Mouse (Mus musculus) CD4-positive, CD25-positive, alpha-beta regulatory T cell, adult 9 weeks (primary cell): ENCODE results near the gene Calr4. TPM values are rescaled to one million over a fixed set of nuclear protein-coding genes. Genes with fewer than 3 reads are reported as not detected.

Experiments
- polyA plus RNA-seq: library from polyadenylated mRNA; unstranded; fragments of 100-300 nt; shearing (Covaris generic); gene quantifications from one replicate; pipeline ENCODE4 v1.2.1, GENCODE M21; 2017

The Calr4 gene
- polyA plus RNA-seq = not detected

DNA sequence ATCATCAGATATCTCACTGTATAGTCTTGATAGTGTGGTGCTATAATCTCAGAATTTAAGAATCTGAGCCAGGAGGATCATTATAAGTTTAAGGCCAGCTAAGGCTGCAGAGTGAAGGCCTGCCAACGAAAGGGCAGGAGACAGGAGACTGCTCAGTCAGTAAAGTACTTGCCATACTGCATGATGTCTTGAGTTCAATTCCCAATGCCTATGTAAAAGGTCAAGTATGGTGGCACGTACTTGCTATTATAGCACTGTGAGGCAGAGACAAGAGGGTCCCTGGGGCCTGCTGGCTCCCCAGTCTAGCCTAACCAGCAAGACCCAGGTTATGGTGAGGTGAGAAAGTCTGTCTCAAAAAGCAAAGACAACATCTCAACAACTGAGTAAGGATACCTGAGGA is at the start of gene Calr4:
Calr4 (plus strand) TSS at position 301 of the 400 bp plus-strand sequence.

DNA sequence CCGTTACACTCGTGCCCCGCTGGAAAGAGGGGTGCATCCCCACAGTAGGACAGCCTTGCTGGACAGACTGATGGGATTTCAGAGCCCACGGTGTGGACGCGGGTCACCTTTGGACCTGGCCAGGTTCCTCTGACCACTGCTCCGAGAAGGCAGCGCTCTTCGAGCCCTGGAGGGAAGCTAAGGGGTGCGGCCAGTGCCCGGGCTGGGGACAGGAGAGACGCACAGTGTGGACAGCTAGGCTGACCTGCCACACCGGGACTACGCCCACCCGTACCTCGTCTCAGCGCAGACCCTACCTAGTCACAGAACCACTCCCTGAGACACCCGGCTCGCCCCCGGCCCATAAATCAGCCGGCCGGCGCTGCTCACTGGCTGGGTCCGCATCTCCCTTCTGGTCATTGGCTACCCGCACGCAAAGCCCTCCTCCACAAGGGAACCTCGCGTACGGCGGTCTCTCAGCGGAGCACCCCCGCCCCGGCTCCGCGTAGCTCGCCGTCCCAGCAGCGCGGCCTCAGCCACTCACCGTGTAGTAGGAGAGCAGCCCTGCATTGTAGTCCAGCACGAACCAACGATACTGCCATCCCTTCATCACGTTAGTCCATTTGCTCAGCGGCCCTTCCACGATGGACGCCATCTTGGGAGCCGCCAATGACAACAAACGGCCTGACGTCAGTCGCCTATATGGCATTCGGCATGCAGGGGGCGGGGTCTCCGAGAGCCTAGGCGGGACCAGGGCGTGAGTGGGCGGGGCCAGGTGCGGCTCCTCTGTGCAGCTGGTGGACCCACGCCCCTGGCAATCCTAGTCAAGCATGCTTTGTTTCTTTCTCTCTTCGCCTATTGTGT is 32.5 kb upstream of the Calr4 start, which contains the start of gene Osbpl9:
Osbpl9 (minus strand) TSS at position 691 of the 843 bp plus-strand sequence.

DNA sequence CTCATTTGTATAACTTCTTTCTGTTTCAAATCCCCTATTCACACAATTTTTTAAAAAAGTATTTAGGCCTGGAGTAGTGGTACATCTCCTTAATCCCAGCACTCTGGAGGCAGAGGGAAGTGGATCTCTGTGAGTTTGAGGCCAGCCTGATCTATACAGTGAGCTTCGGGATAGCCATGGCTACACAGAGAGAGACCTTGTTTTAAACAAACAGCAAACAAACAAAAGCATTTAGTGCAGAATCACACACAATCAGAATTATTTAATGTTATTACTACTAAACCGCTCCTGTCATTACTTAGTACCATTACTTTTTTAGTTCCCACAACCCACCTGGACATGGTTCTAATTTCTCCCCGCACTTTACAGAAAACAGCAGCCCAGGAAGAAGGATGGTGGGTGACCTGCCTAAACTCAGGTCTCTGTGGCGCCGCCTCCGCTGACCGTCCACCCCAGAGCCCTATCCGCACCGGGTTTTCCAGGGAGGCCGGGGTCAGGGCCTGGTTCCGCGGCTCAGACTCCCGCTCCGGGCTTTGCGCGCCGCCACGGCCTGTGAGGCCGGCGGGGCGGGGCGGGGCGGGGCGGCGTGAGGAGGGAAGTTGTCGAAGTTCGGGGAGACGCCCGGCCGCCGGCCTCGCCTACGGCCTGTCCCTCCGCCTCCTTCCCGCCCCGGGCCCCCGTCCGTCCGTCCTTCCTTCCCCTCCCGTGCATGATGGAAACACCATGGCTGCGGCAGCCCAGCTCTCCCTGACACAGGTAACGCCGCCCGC is 45.6 kb downstream of the Calr4 start, which contains the start of gene Eps15:
Eps15 (plus strand) TSS at position 580 of the 770 bp plus-strand sequence.

Other genes starting within 250 kb of the Calr4 start
- gene Nrd1, start 233.8 kb upstream of the Calr4 start, polyA plus RNA-seq = 131 TPM
- 167 TPM for gene Osbpl9, start 32.2 kb upstream of the Calr4 start, polyA plus RNA-seq
- 157 TPM for gene Eps15, start 45.8 kb downstream of the Calr4 start, polyA plus RNA-seq
- not detected for gene Ttc39a, start 172.1 kb downstream of the Calr4 start, polyA plus RNA-seq